Mouse (Mus musculus) neural tube, embryonic 13.5 days (tissue): ENCODE results near the gene Jagn1. TPM values are rescaled to one million over a fixed set of nuclear protein-coding genes. Genes with fewer than 3 reads are reported as not detected.
A peak's percentile ranks its signal among the peaks of the same experiment; 100 is the strongest.

Experiments used
- ATAC-seq: fragments of 200-750 bp; cut with Nextera tagmentation; 2 replicates; pipeline ENCODE4 v1.8.0; 2017; ENCODE audit warnings: low read depth, mild to moderate bottlenecking, moderate TSS enrichment, moderate library complexity
- H3K27ac ChIP-seq: fragments of 300-500 bp; sonication (generic); replicated peaks from 2 replicates; pipeline ENCODE4 v1.5.1; 2015; ENCODE audit warnings: moderate library complexity, mild to moderate bottlenecking, inconsistent platforms
- H3K27me3 ChIP-seq: fragments of 300-500 bp; sonication (generic); 2 replicates; pipeline ENCODE4 v1.6.1; 2015; ENCODE audit warnings: mild to moderate bottlenecking, inconsistent platforms
- H3K36me3 ChIP-seq: fragments of 300-500 bp; sonication (generic); 2 replicates; pipeline ENCODE4 v1.6.1; 2015; ENCODE audit warnings: mild to moderate bottlenecking, inconsistent platforms
- H3K4me1 ChIP-seq: fragments of 300-500 bp; sonication (generic); replicated peaks from 2 replicates; pipeline ENCODE4 v1.6.1; 2015; ENCODE audit warnings: inconsistent platforms
- H3K4me2 ChIP-seq: fragments of 300-500 bp; sonication (generic); 2 replicates; pipeline ENCODE4 v1.6.1; 2015; ENCODE audit warnings: inconsistent platforms, mild to moderate bottlenecking, moderate library complexity
- H3K4me3 ChIP-seq: fragments of 300-500 bp; sonication (generic); 2 replicates; pipeline ENCODE4 v1.5.1; 2015; ENCODE audit warnings: mild to moderate bottlenecking, inconsistent platforms
- H3K9ac ChIP-seq: fragments of 300-500 bp; sonication (generic); 2 replicates; pipeline ENCODE4 v1.6.1; 2015; ENCODE audit warnings: moderate library complexity, mild to moderate bottlenecking, inconsistent platforms
- H3K9me3 ChIP-seq: fragments of 300-500 bp; sonication (generic); 2 replicates; pipeline ENCODE4 v1.6.1; 2016; ENCODE audit warnings: inconsistent platforms
- WGBS: fragments of 180-500 bp; shearing (Covaris S2); methylation state at CpG from one replicate; pipeline ENCODE4 v1.1.7; 2015; 5-methylcytosine and 5-hydroxymethylcytosine counted together
- polyA plus RNA-seq: library from polyadenylated mRNA; unstranded; fragments of >200 nt; fragmentation: Nextera tagmentation; extraction: Ambion mirVana; gene quantifications from 2 replicates; pipeline ENCODE4 v1.2.1, GENCODE M21; 2015

The Jagn1 gene
- polyA plus RNA-seq, 1 experiment from 2014 or later = 95.8 TPM

- no peak overlapping the region for H3K27ac ChIP-seq
- H3K4me3 ChIP-seq = no peak overlapping the region
- no peak for ATAC-seq
- WGBS = 66% methylated on average over 18 of the region's 18 CpGs
- H3K9me3 ChIP-seq = no peaks in the 10 kb centered on the region
- peaks cover 37% of the 10 kb centered on the region for H3K4me1 ChIP-seq
- peaks cover 10% of the 10 kb centered on the region; the same call in 1 of the 2 replicates for H3K27me3 ChIP-seq
- 0 out of 2 replicates have a peak overlapping the region, but pooled peaks have one; percentile 90 for H3K9ac ChIP-seq
- no peaks in the 10 kb centered on the region for H3K36me3 ChIP-seq
- H3K4me2 ChIP-seq = no peak overlapping the region
These were observed 38.4 kb downstream of the Jagn1 start for GRCm38 (mm10) chr6:113480555-113481373.

GRCm38 (mm10) chr6:113482477-113483099, 40.2 kb downstream of the Jagn1 start:
- peaks cover 14% of the 10 kb centered on the region; the same call in 1 of the 2 replicates for H3K36me3 ChIP-seq
- 1% methylated on average over 65 of the region's 65 CpGs for WGBS
- H3K9ac ChIP-seq = peak overlapping the region; percentile 90

GRCm38 (mm10) chr6:113483100-113483615, 40.8 kb downstream of the Jagn1 start, which contains the start of gene Creld1:
TSS of gene Creld1 (plus strand) at chr6:113483297.
- Histone ChIP-seq H3K4me1 (peaks cover 49% of the 10 kb centered on the region), H3K4me2 (peak within 1 kb of the TSS; percentile 89), H3K27ac (peak within 1 kb of the TSS; percentile 92), H3K9me3 (no peaks in the 10 kb centered on the region), H3K9ac (peak within 1 kb of the TSS; percentile 90), H3K27me3 (peaks cover 10% of the 10 kb centered on the region; the same call in 1 of the 2 replicates), H3K36me3 (peaks cover 20% of the 10 kb centered on the region), H3K4me3 (peak within 1 kb of the TSS; percentile 66)
- ATAC-seq = peak; percentile 96
- under 1% methylated on average over 26 of the region's 26 CpGs for WGBS

More at GRCm38 (mm10) chr6:113482477-113483099, 40.2 kb downstream of the Jagn1 start:
- Histone ChIP-seq H3K9me3 (no peaks in the 10 kb centered on the region), H3K27ac (peak overlapping the region; percentile 92), H3K27me3 (peaks cover 10% of the 10 kb centered on the region; the same call in 1 of the 2 replicates), H3K4me1 (peaks cover 49% of the 10 kb centered on the region), H3K4me3 (peak overlapping the region; percentile 66), H3K4me2 (peak overlapping the region; percentile 89)
- ATAC-seq = peak; percentile 74

GRCm38 (mm10) chr6:113483729-113484128, 41.4 kb downstream of the Jagn1 start:
- peak overlapping the region; percentile 89 for H3K4me2 ChIP-seq
- H3K9ac ChIP-seq = peak overlapping the region; percentile 90
- H3K27ac ChIP-seq = peak overlapping the region; percentile 92
- WGBS = 11% methylated on average over 10 of the region's 10 CpGs
- peak; percentile 55 for ATAC-seq
- peaks cover 26% of the 10 kb centered on the region for H3K36me3 ChIP-seq
- H3K4me3 ChIP-seq = peak overlapping the region; percentile 66
- peaks cover 10% of the 10 kb centered on the region; the same call in 1 of the 2 replicates for H3K27me3 ChIP-seq
- H3K9me3 ChIP-seq = no peaks in the 10 kb centered on the region
- H3K4me1 ChIP-seq = peaks cover 49% of the 10 kb centered on the region

GRCm38 (mm10) chr6:113487125-113487576, 44.8 kb downstream of the Jagn1 start:
- ATAC-seq = no peak
- Histone ChIP-seq H3K9me3 (no peaks in the 10 kb centered on the region), H3K27me3 (no peaks in the 10 kb centered on the region), H3K4me1 (peaks cover 39% of the 10 kb centered on the region), H3K27ac (no peak overlapping the region), H3K9ac (peak overlapping the region; percentile 22; the same call in 1 of the 2 replicates), H3K4me2 (no peak overlapping the region), H3K4me3 (no peak overlapping the region), H3K36me3 (peaks cover 58% of the 10 kb centered on the region)
- WGBS = 50% methylated on average over 7 of the region's 7 CpGs

GRCm38 (mm10) chr6:113489410-113489809, 47.0 kb downstream of the Jagn1 start:
- Histone ChIP-seq H3K36me3 (peaks cover 71% of the 10 kb centered on the region), H3K9me3 (no peaks in the 10 kb centered on the region), H3K27me3 (no peaks in the 10 kb centered on the region), H3K4me3 (no peak overlapping the region), H3K4me1 (peaks cover 27% of the 10 kb centered on the region), H3K9ac (no peak overlapping the region), H3K27ac (no peak overlapping the region), H3K4me2 (no peak overlapping the region)
- 91% methylated on average over 14 of the region's 14 CpGs for WGBS
- ATAC-seq = no peak

GRCm38 (mm10) chr6:113492101-113492864, 49.9 kb downstream of the Jagn1 start:
- Histone ChIP-seq H3K27ac (no peak overlapping the region), H3K27me3 (peaks cover 12% of the 10 kb centered on the region), H3K36me3 (peaks cover 60% of the 10 kb centered on the region), H3K9me3 (no peaks in the 10 kb centered on the region), H3K4me2 (no peak overlapping the region), H3K9ac (no peak overlapping the region), H3K4me1 (peaks cover 19% of the 10 kb centered on the region), H3K4me3 (no peak overlapping the region)
- no peak for ATAC-seq
- 79% methylated on average over 24 of the region's 24 CpGs for WGBS

- 1% methylated on average over 54 of the region's 54 CpGs for WGBS
- H3K36me3 ChIP-seq = peaks cover 40% of the 10 kb centered on the region
- peak overlapping the region; percentile 46; the same call in 1 of the 2 replicates for H3K27ac ChIP-seq
- ATAC-seq = peak; percentile 69
- no peaks in the 10 kb centered on the region for H3K9me3 ChIP-seq
- H3K4me1 ChIP-seq = peaks cover 16% of the 10 kb centered on the region
- H3K27me3 ChIP-seq = peaks cover 12% of the 10 kb centered on the region
- H3K9ac ChIP-seq = peak overlapping the region; percentile 64
- peak overlapping the region; percentile 39 for H3K4me3 ChIP-seq
- H3K4me2 ChIP-seq = peak overlapping the region; percentile 59
These were observed 52.0 kb downstream of the Jagn1 start for GRCm38 (mm10) chr6:113494258-113494788.

GRCm38 (mm10) chr6:113495071-113495675, 52.8 kb downstream of the Jagn1 start:
- Histone ChIP-seq H3K27ac (no peak overlapping the region), H3K4me2 (peak overlapping the region; percentile 59), H3K9me3 (no peaks in the 10 kb centered on the region), H3K9ac (peak overlapping the region; percentile 35; the same call in 1 of the 2 replicates), H3K4me3 (peak overlapping the region; percentile 39), H3K4me1 (peaks cover 16% of the 10 kb centered on the region), H3K27me3 (peaks cover 15% of the 10 kb centered on the region), H3K36me3 (peaks cover 31% of the 10 kb centered on the region)
- ATAC-seq = 0 out of 2 replicates have a peak, but pooled peaks have one; percentile 17
- 45% methylated on average over 28 of the region's 28 CpGs for WGBS
